Mouse (Mus musculus): Measurements from ENCODE around the gene Klhl35.
"Not testable (repeated sequence)": the region's sequence is repeated elsewhere in the genome, so short reads cannot be mapped to it uniquely, and the experiment has no call there.

The Klhl35 gene

DNA sequence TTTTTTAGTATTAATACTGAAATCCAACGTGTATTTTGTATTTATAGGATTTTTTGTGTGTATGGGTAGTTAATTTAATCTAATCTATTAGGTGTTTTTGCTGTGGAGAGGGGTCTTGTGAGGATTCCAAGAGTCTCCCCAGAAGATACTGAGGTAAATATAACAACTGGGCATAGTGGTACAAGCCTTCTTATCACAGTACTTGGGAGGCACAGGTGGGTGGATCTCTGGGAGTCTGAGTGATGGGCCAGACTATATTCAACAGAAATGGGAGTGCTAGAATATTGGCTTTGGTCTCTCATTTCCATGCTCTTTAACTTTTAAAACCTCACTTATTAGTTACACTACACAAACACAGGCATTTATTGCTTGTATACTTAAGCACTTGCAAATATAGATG lies 35.3 kb downstream of the Klhl35 start:
- no peak for DNase-seq

GRCm38 (mm10) chr7:99504556-99504955 lies 38.8 kb downstream of the Klhl35 start:
- DNase-seq: no peak

DNA sequence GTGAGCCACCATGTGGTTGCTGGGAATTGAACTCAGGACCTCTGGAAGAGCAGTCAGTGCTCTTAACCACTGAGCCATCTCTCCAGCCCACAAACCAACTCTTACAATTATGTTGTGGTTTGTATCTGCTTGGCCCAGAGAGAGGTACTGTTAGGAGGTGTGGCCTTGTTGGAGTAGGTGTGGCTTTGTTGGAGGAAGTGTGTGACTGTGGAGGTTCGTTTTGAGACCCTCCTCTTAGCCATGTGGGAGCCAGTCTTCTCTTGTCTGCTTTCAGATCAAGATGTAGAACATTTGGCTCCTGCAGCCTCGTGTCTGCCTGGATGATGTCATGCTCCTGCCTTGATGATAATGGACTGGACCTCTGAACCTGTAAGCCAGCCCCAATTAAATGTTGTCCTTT lies 42.4 kb downstream of the Klhl35 start:
- not testable (repeated sequence) for DNase-seq

DNA sequence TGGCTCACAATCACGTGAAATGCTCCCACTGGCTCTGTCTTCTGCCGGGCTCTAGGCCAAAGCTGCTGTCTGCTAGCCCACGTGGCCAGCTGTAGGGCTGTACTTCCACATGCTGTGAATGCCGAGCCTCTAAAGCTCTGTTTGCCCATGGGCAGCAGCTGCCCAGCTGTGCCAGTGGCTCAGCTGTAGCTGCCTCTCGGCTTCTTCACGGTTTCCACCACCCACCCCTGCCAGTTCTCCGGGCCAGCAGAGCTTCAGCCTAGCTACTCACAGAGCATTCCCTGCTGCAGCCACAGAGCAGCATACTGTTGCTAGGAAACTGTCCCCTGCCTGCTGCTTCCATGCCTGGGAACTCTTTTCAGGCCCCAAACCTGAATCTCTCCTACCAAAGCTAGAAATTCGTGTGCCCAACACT lies 44.3 kb downstream of the Klhl35 start:
- peak; percentile 64 for DNase-seq

GRCm38 (mm10) chr7:99516092-99516813 lies 50.4 kb downstream of the Klhl35 start:
- no peak for DNase-seq

- DNase-seq: no peak
Measured at GRCm38 (mm10) chr7:99516814-99517157, 51.0 kb downstream of the Klhl35 start.

- DNase-seq: no peak
Measured at GRCm38 (mm10) chr7:99518954-99519644, 53.3 kb downstream of the Klhl35 start.

- no peak for DNase-seq
Measured at GRCm38 (mm10) chr7:99523121-99523520, 57.3 kb downstream of the Klhl35 start.
